Mouse (Mus musculus): Measurements from ENCODE around the gene Tmem202. TPM values are rescaled to one million over a fixed set of nuclear protein-coding genes. Genes with fewer than 3 reads are reported as not detected.

Tmem202 gene
- polyA plus RNA-seq, 1 experiment from 2014 or later = not detected

GRCm38 (mm10) chr9:59484760-59485159, 54.9 kb downstream of the Tmem202 start:
- Histone ChIP-seq H3K9me3 (no peaks in the 10 kb centered on the region), H3K36me3 (replicated peaks) (peaks cover 15% of the 10 kb centered on the region), H3K27me3 (ENCODE audit: poor library complexity, severe bottlenecking) (no peaks in the 10 kb centered on the region), H3K4me3 (peak overlapping the region; percentile 100), H3K4me1 (peaks cover 33% of the 10 kb centered on the region), H3K27ac (0 out of 2 replicates have a peak overlapping the region, but pooled peaks have one; percentile 94)
- WGBS = 23% methylated on average over 7 of the region's 7 CpGs
- no peak for DNase-seq (ENCODE audit: extremely low spot score, low spot score)

- H3K4me1 ChIP-seq = peaks cover 31% of the 10 kb centered on the region
- no peak for DNase-seq (ENCODE audit: extremely low spot score, low spot score)
- WGBS = 30% methylated on average over 1 of the region's 1 CpGs
Measured at GRCm38 (mm10) chr9:59482419-59482818, 57.2 kb downstream of the Tmem202 start.

GRCm38 (mm10) chr9:59476617-59477016, 63.0 kb downstream of the Tmem202 start:
- no peaks in the 10 kb centered on the region for H3K9me3 ChIP-seq
- H3K27me3 ChIP-seq (ENCODE audit: poor library complexity, severe bottlenecking) = no peaks in the 10 kb centered on the region
- WGBS = 97% methylated on average over 2 of the region's 2 CpGs
- peaks cover 56% of the 10 kb centered on the region for H3K36me3 ChIP-seq (replicated peaks)
- H3K4me3 ChIP-seq = no peak overlapping the region
- no peak for DNase-seq (ENCODE audit: extremely low spot score, low spot score)
- H3K4me1 ChIP-seq = no peaks in the 10 kb centered on the region
- H3K27ac ChIP-seq = no peak overlapping the region

More at GRCm38 (mm10) chr9:59482419-59482818, 57.2 kb downstream of the Tmem202 start:
- H3K4me3 ChIP-seq = no peak overlapping the region; the same call in 1 of the 2 replicates
- H3K27ac ChIP-seq = no peak overlapping the region
- H3K36me3 ChIP-seq (replicated peaks) = peaks cover 23% of the 10 kb centered on the region
- no peaks in the 10 kb centered on the region for H3K27me3 ChIP-seq (ENCODE audit: poor library complexity, severe bottlenecking)
- no peaks in the 10 kb centered on the region for H3K9me3 ChIP-seq

- H3K9me3 ChIP-seq = no peaks in the 10 kb centered on the region
- DNase-seq (ENCODE audit: extremely low spot score, low spot score) = no peak
- H3K27me3 ChIP-seq (ENCODE audit: poor library complexity, severe bottlenecking) = no peaks in the 10 kb centered on the region
- no peaks in the 10 kb centered on the region for H3K4me1 ChIP-seq
- H3K36me3 ChIP-seq (replicated peaks) = peaks cover 66% of the 10 kb centered on the region
- WGBS = 82% methylated on average over 1 of the region's 1 CpGs
- no peak overlapping the region for H3K4me3 ChIP-seq
- no peak overlapping the region for H3K27ac ChIP-seq
Measured at GRCm38 (mm10) chr9:59474838-59475237, 64.8 kb downstream of the Tmem202 start.

- no peaks in the 10 kb centered on the region for H3K4me1 ChIP-seq
- no peak overlapping the region for H3K4me3 ChIP-seq
- H3K36me3 ChIP-seq (replicated peaks) = peaks cover 61% of the 10 kb centered on the region
- DNase-seq (ENCODE audit: extremely low spot score, low spot score) = no peak
- H3K9me3 ChIP-seq = no peaks in the 10 kb centered on the region
- no peaks in the 10 kb centered on the region for H3K27me3 ChIP-seq (ENCODE audit: poor library complexity, severe bottlenecking)
- WGBS = 91% methylated on average over 2 of the region's 2 CpGs
- no peak overlapping the region for H3K27ac ChIP-seq
Measured at GRCm38 (mm10) chr9:59473171-59473570, 66.5 kb downstream of the Tmem202 start.

GRCm38 (mm10) chr9:59469446-59469845, 70.2 kb downstream of the Tmem202 start:
- Histone ChIP-seq H3K4me1 (no peaks in the 10 kb centered on the region), H3K9me3 (no peaks in the 10 kb centered on the region), H3K27ac (no peak overlapping the region), H3K27me3 (ENCODE audit: poor library complexity, severe bottlenecking) (no peaks in the 10 kb centered on the region), H3K36me3 (replicated peaks) (peaks cover 34% of the 10 kb centered on the region), H3K4me3 (no peak overlapping the region)
- WGBS = 85% methylated on average over 1 of the region's 1 CpGs
- DNase-seq (ENCODE audit: extremely low spot score, low spot score) = no peak

Other genes starting within 250 kb of the Tmem202 start
- 34.7 and 40.9 TPM in 2 replicates for gene Adpgk, start 248.3 kb downstream of the Tmem202 start, polyA plus RNA-seq (2016; fragmentation: Nextera tagmentation; extraction: Ambion mirVana)
- gene Bbs4, start 186.3 kb downstream of the Tmem202 start, polyA plus RNA-seq (2016; fragmentation: Nextera tagmentation; extraction: Ambion mirVana) = 20.2 and 21.9 TPM in 2 replicates
- 17.3 and 17.8 TPM in 2 replicates for gene Arih1, start 53.2 kb downstream of the Tmem202 start, polyA plus RNA-seq (2016; fragmentation: Nextera tagmentation; extraction: Ambion mirVana)
- gene Hexa, start 307 bp downstream of the Tmem202 start, polyA plus RNA-seq (2016; fragmentation: Nextera tagmentation; extraction: Ambion mirVana) = 41.8 and 42.9 TPM in 2 replicates
- 1.3 and 3.1 TPM in 2 replicates for gene Celf6, start 38.1 kb upstream of the Tmem202 start, polyA plus RNA-seq (2016; fragmentation: Nextera tagmentation; extraction: Ambion mirVana)
- gene Parp6, start 77.4 kb upstream of the Tmem202 start, polyA plus RNA-seq (2016; fragmentation: Nextera tagmentation; extraction: Ambion mirVana) = 34.1 and 41.6 TPM in 2 replicates
- 3,207 and 3,346 TPM in 2 replicates for gene Pkm, start 116.5 kb upstream of the Tmem202 start, polyA plus RNA-seq (2016; fragmentation: Nextera tagmentation; extraction: Ambion mirVana)
- 0.22 and 0.46 TPM in 2 replicates for gene Gramd2, start 140.3 kb upstream of the Tmem202 start, polyA plus RNA-seq (2016; fragmentation: Nextera tagmentation; extraction: Ambion mirVana)
- gene Senp8, start 210.9 kb upstream of the Tmem202 start, polyA plus RNA-seq (2016; fragmentation: Nextera tagmentation; extraction: Ambion mirVana) = 16.1 and 20.7 TPM in 2 replicates
- 9.7 and 11.4 TPM in 2 replicates for gene Myo9a, start 211.0 kb upstream of the Tmem202 start, polyA plus RNA-seq (2016; fragmentation: Nextera tagmentation; extraction: Ambion mirVana)